Mouse (Mus musculus) thymus, adult 2 months (tissue): ENCODE measurements at regions not wholly inside any gene's neighbourhood (a gene's known extent, or its start where the extent isn't known, plus 50 kb on each side); places are given as distances from the start of the nearest gene placed in this dataset.

Source experiments
- CTCF ChIP-seq: fragments of 200-500 bp; IDR thresholded peaks from 2 replicates; pipeline ENCODE4 v1.5.1; 2012; ENCODE audit warnings: mild to moderate bottlenecking, control low read depth, low read length, moderate library complexity, borderline replicate concordance; ENCODE audit not compliant: control insufficient read depth, poor library complexity, insufficient read depth; ENCODE audit errors: extremely low read depth
- POLR2A ChIP-seq: fragments of 200-500 bp; IDR thresholded peaks from 2 replicates; pipeline ENCODE4 v1.6.1; 2012; ENCODE audit warnings: mild to moderate bottlenecking, low read length, control low read depth, moderate library complexity; ENCODE audit not compliant: control insufficient read depth, poor library complexity, insufficient read depth; ENCODE audit errors: extremely low read depth

GRCm38 (mm10) chr11:19194464-19194863 is 175.7 kb upstream of the Meis1 start:
- TF ChIP-seq POLR2A = no peak
- TF ChIP-seq CTCF = no peak
